Mouse (Mus musculus) cerebellum, adult 2 months (tissue): Measurements from ENCODE around the gene Pgd.

ENCODE experiments used
- CTCF ChIP-seq: fragments of 200-500 bp; IDR thresholded peaks from 2 replicates; pipeline ENCODE4 v1.5.1; 2011; ENCODE audit warnings: low read depth, mild to moderate bottlenecking, control low read depth, low read length, moderate library complexity, borderline replicate concordance; ENCODE audit not compliant: insufficient read depth
- POLR2A ChIP-seq: fragments of 200-500 bp; IDR thresholded peaks from 2 replicates; pipeline ENCODE4 v1.6.1; 2011; ENCODE audit warnings: low read length, control low read depth, borderline replicate concordance; ENCODE audit not compliant: insufficient read depth

DNA sequence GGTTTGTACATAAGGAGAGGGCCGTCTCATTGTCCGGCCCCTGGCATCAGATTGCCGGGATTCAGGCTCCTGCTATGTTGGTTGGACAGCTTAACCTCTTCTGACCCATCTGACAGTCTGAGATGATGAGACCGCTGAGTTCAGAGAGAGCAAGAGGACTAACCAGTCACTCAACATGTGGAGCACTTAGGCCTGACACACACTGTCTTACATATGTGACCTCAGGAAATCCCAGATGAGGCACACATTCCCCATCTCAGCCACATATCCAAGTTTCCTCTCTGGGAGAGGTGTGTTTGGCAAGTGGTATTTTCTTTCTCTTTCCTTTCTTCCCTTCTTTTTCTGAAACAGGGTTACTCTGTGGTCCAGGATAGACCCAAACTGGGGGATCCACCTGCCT, 21.4 kb downstream of the Pgd start:
- TF ChIP-seq POLR2A, result no peak
- no peak for TF ChIP-seq CTCF
